Mouse (Mus musculus) hindbrain, embryonic 10.5 days (tissue): ENCODE data around the gene Stpg4. TPM values are rescaled to one million over a fixed set of nuclear protein-coding genes. Genes with fewer than 3 reads are reported as not detected.

ENCODE experiments used
- DNase-seq: peaks from one replicate; pipeline ENCODE4 v3.0.0-alpha.2; 2017; ENCODE audit warnings: low spot score
- H3K27ac ChIP-seq: fragments of 300-500 bp; sonication (generic); 2 replicates; pipeline ENCODE4 v1.5.1; 2016; ENCODE audit warnings: mild to moderate bottlenecking, moderate library complexity
- H3K27me3 ChIP-seq: fragments of 300-500 bp; sonication (generic); 2 replicates; pipeline ENCODE4 v1.6.1; 2016; ENCODE audit warnings: mild to moderate bottlenecking; ENCODE audit not compliant: poor library complexity, insufficient read depth, severe bottlenecking
- H3K36me3 ChIP-seq: fragments of 300-500 bp; sonication (generic); 2 replicates; pipeline ENCODE4 v1.6.1; 2016; ENCODE audit warnings: mild to moderate bottlenecking, moderate library complexity
- H3K4me1 ChIP-seq: fragments of 300-500 bp; sonication (generic); replicated peaks from 2 replicates; pipeline ENCODE4 v1.6.1; 2016; ENCODE audit warnings: mild to moderate bottlenecking
- H3K4me3 ChIP-seq: fragments of 300-500 bp; sonication (generic); 2 replicates; pipeline ENCODE4 v1.5.1; 2016; ENCODE audit warnings: mild to moderate bottlenecking, moderate library complexity
- H3K9me3 ChIP-seq: fragments of 300-500 bp; sonication (generic); 2 replicates; pipeline ENCODE4 v1.6.1; 2016; ENCODE audit warnings: mild to moderate bottlenecking, moderate library complexity
- WGBS: fragments of 180-500 bp; shearing (Covaris S2); methylation state at CpG from one replicate; pipeline ENCODE4 v1.1.7; 2016; 5-methylcytosine and 5-hydroxymethylcytosine counted together
- polyA plus RNA-seq: library from polyadenylated mRNA; unstranded; fragments of >200 nt; fragmentation: Nextera tagmentation; extraction: Ambion mirVana; gene quantifications from 2 replicates; pipeline ENCODE4 v1.2.1, GENCODE M21; 2016

The Stpg4 gene
- not detected in 2 replicates for polyA plus RNA-seq

DNA sequence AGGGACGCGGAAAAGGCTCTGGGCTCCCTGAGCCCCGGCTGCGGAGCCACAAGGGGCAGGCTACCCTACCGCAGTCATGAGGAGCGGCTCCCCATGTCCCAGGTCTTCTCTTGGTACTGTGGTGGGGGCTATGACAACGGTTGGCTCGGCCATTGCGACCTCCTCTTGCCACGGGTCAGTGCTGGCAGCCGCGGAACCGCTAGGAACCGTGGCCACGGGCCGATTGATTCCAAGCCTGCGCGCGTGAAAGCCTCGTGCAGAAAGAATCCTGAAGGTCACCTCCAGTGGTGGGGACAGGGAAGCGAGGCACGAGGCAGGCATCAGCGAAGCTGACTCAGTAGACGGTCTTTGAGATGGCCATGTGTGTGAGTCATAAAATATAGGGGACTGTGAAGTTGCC is at the start of gene Stpg4:
Gene Stpg4, minus strand, starts transcription at position 231 of the 400 bp plus-strand sequence.
- Histone ChIP-seq H3K27me3 (no peaks in the 10 kb centered on the region), H3K4me1 (peaks cover 5% of the 10 kb centered on the region), H3K4me3 (no peak within 1 kb of the TSS), H3K27ac (no peak within 1 kb of the TSS), H3K9me3 (no peaks in the 10 kb centered on the region), H3K36me3 (peaks cover 51% of the 10 kb centered on the region)
- WGBS = 51% methylated on average over 24 of the region's 24 CpGs
- DNase-seq = peak; percentile 18

DNA sequence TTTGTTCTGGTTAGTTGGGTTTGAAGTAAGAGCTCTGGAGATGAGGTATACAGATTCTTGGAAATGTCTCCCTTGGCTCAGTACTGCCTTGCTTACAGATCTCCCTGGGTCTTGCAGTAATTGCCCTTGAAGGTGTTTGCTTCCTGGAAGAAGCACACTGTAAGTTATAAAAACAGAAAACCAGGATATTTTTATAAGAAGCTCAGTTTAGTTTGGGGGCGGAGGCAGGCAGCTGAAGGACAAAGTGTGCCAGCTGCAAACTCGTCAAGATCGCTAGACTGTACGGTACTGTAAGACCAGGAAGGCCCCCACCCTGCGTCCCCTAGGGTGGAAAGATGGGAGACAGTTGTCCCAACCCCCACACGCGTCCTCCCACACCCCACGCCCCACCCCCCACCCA is 47.8 kb upstream of the Stpg4 start:
- 62% methylated on average over 8 of the region's 8 CpGs for WGBS
- H3K4me1 ChIP-seq = peaks cover 43% of the 10 kb centered on the region
- H3K27ac ChIP-seq = no peak overlapping the region
- no peaks in the 10 kb centered on the region for H3K36me3 ChIP-seq
- no peak for DNase-seq
- peaks cover 49% of the 10 kb centered on the region for H3K27me3 ChIP-seq
- no peak overlapping the region for H3K4me3 ChIP-seq
- no peaks in the 10 kb centered on the region for H3K9me3 ChIP-seq

DNA sequence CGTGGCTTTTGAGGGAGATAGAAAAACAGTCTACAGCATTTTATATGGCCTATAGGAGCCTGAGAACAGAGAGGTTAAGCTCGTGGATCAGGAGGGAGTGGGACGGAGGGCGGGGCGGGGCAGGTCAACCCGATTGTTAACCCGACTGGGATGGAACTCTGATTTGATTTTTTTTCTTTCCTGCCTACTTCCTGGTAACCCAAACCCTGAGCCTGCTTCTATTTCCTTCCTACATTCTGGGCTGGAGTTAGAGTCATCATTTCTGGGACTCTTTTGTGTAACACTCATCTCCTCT is 46.9 kb upstream of the Stpg4 start:
- Histone ChIP-seq H3K36me3 (no peaks in the 10 kb centered on the region), H3K4me3 (peak overlapping the region; percentile 53), H3K27ac (peak overlapping the region; percentile 62), H3K27me3 (peaks cover 51% of the 10 kb centered on the region), H3K9me3 (no peaks in the 10 kb centered on the region), H3K4me1 (peaks cover 45% of the 10 kb centered on the region)
- 2% methylated on average over 7 of the region's 7 CpGs for WGBS
- no peak for DNase-seq

DNA sequence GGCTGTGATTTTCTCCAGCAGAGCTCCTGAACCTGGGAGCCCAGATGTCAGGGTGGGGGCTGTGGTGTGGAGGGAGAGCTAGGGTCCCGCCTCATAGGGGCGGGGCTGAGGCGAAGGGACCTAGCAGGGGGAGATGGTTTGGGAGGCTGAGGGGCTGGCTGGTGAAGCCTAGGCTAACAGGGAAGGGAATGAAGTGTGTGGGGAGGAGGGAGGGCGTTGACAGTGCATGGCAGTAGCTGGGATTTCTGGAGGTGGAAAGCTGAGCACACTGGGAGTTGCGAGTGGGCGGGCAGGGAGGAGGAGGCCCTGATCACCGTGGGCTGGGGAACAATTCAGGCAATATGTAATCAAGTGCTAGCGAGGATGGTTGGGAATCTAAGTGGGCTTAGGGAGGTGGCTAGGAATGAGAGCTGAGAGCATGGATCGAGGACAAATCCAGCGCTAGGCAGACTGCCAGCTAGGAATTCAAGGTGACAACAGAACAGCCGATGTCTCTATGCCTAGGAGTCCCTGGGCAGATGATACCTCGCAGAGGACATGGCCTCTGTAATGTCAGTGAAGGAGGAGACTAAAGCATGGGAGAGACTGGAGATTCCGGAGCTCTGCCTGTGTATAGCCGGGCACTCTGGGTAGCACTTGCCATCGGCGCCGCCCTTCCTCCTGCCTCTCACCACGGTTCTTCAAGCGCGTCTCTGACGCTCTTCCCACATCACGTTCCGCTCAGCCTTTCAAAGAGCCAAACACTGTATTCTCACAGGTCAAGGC is 46.4 kb upstream of the Stpg4 start:
- WGBS = under 1% methylated on average over 23 of the region's 23 CpGs
- peak overlapping the region; percentile 53 for H3K4me3 ChIP-seq
- H3K4me1 ChIP-seq = peaks cover 45% of the 10 kb centered on the region
- H3K9me3 ChIP-seq = no peaks in the 10 kb centered on the region
- DNase-seq = peak; percentile 51
- H3K27me3 ChIP-seq = peaks cover 51% of the 10 kb centered on the region
- no peaks in the 10 kb centered on the region for H3K36me3 ChIP-seq
- H3K27ac ChIP-seq = peak overlapping the region; percentile 62

DNA sequence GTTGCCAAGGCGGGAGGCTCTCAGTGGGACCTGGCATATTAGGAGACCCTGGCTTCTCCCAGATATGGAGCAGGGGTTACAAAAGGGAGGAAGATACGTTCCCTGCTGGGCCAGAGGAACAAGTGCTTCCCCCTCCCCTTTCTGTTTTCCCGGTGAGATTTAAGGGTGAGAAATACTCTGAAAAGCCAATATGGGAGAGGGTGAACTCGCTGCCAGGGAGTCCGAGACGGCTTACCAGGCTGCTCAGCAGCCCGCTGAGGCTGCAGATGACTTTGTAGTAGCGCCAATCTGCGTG is 45.8 kb upstream of the Stpg4 start:
- 7% methylated on average over 9 of the region's 9 CpGs for WGBS
- peak; percentile 33 for DNase-seq
- H3K36me3 ChIP-seq = no peaks in the 10 kb centered on the region
- H3K9me3 ChIP-seq = no peaks in the 10 kb centered on the region
- peak overlapping the region; percentile 62; the same call in 1 of the 2 replicates for H3K27ac ChIP-seq
- peaks cover 51% of the 10 kb centered on the region for H3K27me3 ChIP-seq
- peak overlapping the region; percentile 53 for H3K4me3 ChIP-seq
- peaks cover 42% of the 10 kb centered on the region for H3K4me1 ChIP-seq

DNA sequence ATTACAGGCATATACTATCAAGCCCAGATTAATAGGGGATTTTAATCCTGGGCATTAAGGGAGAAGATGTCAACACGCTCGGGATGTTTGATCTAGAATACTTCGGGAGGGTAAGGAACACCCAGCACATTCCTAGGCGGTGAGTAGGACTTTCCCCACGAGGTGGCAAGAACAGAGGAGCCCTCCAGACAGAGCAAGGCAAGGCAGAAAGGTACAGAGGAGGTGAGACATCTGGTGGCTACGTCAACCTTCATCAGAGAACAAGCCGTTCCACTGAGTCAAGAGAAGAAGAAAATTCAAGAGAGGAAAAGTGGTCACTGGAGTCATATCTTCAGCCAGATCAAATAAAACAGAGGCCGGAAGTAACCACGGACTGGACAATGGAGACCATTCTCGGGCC is 45.3 kb upstream of the Stpg4 start:
- WGBS = 59% methylated on average over 10 of the region's 10 CpGs
- H3K4me3 ChIP-seq = no peak overlapping the region
- H3K27me3 ChIP-seq = peaks cover 51% of the 10 kb centered on the region
- DNase-seq = no peak
- no peak overlapping the region for H3K27ac ChIP-seq
- H3K4me1 ChIP-seq = peaks cover 37% of the 10 kb centered on the region
- H3K36me3 ChIP-seq = no peaks in the 10 kb centered on the region
- no peaks in the 10 kb centered on the region for H3K9me3 ChIP-seq

DNA sequence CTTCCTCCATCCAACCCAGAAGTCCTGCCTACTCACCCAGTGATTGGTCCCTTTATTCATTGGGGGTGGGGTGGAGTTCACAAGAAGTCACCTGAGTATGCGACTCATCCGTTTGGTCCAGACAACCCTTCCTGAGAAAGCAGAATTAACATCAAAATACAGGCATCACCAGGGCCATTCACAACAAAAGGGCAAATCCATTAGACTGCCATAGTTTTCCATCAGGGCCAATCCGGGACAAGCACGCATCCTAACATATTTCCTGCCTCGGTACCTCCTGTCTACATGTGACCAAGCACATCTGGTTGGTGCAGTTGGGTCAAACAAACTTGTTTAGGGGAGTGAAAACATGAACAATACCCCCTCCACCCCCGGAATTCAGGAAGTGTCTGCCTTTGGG is 44.1 kb upstream of the Stpg4 start:
- no peaks in the 10 kb centered on the region for H3K9me3 ChIP-seq
- no peak for DNase-seq
- H3K4me1 ChIP-seq = peaks cover 34% of the 10 kb centered on the region
- H3K4me3 ChIP-seq = no peak overlapping the region
- H3K27me3 ChIP-seq = peaks cover 51% of the 10 kb centered on the region
- 60% methylated on average over 6 of the region's 6 CpGs for WGBS
- H3K27ac ChIP-seq = no peak overlapping the region
- no peaks in the 10 kb centered on the region for H3K36me3 ChIP-seq

DNA sequence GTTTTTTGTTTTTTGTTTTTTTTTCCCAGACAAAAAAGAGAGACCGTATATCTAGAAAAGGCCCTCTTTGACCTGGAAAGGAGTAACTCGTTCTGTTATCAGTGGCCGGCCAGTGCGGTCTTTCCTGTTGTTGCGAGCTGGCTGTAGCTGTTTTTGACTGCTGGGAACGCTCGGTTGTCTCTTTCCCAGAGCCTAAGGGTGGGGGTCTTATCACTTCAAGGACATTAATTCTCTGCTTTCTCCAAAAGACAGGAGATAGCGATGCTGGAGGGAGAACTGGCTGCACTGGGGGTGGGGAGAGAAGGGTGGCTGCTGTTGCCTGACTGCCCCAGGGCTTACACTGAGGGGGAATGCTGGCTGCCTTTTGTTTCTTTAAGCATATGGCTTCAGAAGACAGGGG is 43.3 kb upstream of the Stpg4 start:
- no peak for DNase-seq
- peaks cover 34% of the 10 kb centered on the region for H3K4me1 ChIP-seq
- H3K9me3 ChIP-seq = no peaks in the 10 kb centered on the region
- H3K27ac ChIP-seq = no peak overlapping the region
- peaks cover 46% of the 10 kb centered on the region for H3K27me3 ChIP-seq
- no peaks in the 10 kb centered on the region for H3K36me3 ChIP-seq
- no peak overlapping the region for H3K4me3 ChIP-seq
- WGBS = 61% methylated on average over 8 of the region's 8 CpGs

DNA sequence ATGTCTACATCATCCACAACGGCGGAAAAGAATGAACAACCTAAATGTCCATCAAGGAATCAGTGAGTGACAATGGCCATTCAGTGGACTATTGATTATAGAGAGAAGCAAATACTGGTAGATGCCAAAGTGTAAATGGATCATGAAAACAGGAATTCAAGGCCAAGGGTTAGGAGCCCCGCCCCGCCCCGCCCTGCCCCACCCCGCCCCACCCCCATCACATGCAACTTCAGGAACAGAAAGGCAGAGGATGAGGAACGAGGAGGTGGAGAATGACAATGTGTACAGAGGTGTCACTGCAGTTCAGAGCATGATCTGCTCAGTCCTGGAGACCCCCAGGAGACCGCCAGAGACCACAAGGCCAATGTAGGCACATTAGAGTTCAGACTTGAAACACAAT is 42.7 kb upstream of the Stpg4 start:
- 70% methylated on average over 8 of the region's 8 CpGs for WGBS
- Histone ChIP-seq H3K4me1 (peaks cover 31% of the 10 kb centered on the region), H3K4me3 (no peak overlapping the region), H3K9me3 (no peaks in the 10 kb centered on the region), H3K36me3 (no peaks in the 10 kb centered on the region), H3K27ac (no peak overlapping the region), H3K27me3 (peaks cover 41% of the 10 kb centered on the region)
- DNase-seq = no peak

DNA sequence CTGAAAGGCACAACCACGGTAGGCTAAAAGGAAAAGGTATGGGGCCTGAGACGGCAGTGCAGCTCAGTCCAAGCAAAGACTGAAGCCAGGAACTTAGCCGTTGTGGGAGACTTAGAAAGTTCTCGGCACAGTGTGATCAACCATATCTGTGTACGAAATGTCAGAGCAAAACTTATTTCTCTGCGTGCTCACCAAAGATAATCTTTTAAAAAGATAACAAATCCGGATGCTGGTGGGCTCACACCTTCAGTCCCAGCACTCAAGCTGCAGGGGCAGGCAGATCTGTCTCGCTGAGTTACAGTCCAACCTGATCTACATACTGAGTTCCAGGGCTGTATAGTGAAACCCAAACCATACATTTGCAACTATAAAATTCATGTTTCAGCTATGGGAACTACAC is 41.9 kb upstream of the Stpg4 start:
- no peak overlapping the region for H3K4me3 ChIP-seq
- no peak for DNase-seq
- H3K4me1 ChIP-seq = peaks cover 22% of the 10 kb centered on the region
- whole genome bisulfite sequencing = 84% methylated on average over 8 of the region's 8 CpGs
- no peaks in the 10 kb centered on the region for H3K9me3 ChIP-seq
- H3K27me3 ChIP-seq = peaks cover 32% of the 10 kb centered on the region
- no peak overlapping the region for H3K27ac ChIP-seq
- H3K36me3 ChIP-seq = no peaks in the 10 kb centered on the region

DNA sequence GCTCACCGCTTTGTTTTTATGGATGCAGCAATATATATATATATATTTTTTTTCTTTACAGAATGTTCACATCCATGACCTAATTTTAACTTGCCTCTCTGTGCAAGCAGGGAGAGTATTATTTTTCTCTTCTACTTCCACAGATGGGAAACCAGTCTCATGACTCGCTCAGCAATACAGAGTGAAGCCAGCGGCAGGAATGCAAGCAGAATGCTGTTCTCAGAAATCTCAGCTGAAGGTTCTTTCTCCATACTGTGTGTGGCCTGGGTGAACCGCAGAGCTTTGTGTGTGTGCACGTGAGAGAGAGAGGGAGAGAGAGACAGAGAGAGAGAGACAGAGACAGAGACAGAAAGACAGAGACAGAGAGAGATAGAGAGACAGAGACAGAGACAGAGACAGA is 41.1 kb upstream of the Stpg4 start:
- Histone ChIP-seq H3K36me3 (no peaks in the 10 kb centered on the region), H3K9me3 (no peaks in the 10 kb centered on the region), H3K4me3 (no peak overlapping the region), H3K27ac (no peak overlapping the region), H3K4me1 (peaks cover 14% of the 10 kb centered on the region), H3K27me3 (peaks cover 25% of the 10 kb centered on the region)
- 88% methylated on average over 5 of the region's 5 CpGs for WGBS
- DNase-seq = no peak

DNA sequence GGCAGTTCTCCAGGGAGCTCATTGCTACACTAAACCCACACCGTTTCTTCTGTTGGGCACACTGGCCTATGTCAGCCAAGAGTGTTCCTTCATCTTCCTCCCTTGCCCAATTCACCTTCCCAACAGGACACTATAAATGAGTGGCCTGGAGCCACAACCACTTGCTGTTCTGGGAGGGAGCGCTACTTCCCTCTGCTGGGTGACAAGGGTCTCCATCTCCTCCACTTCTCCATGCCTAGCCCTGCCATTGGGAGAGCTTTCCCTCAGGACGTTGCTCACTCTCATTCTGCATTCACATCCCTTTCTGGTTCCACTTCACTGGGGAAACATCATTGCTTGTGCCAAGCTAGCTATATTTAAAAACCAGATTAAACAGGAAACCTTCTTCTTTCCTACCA is 34.0 kb upstream of the Stpg4 start:
- WGBS = 47% methylated on average over 3 of the region's 3 CpGs
- Histone ChIP-seq H3K27me3 (peaks cover 13% of the 10 kb centered on the region), H3K4me3 (no peak overlapping the region), H3K4me1 (peaks cover 55% of the 10 kb centered on the region), H3K27ac (peak overlapping the region; percentile 5; the same call in 1 of the 2 replicates), H3K36me3 (no peaks in the 10 kb centered on the region), H3K9me3 (no peaks in the 10 kb centered on the region)
- DNase-seq = no peak

DNA sequence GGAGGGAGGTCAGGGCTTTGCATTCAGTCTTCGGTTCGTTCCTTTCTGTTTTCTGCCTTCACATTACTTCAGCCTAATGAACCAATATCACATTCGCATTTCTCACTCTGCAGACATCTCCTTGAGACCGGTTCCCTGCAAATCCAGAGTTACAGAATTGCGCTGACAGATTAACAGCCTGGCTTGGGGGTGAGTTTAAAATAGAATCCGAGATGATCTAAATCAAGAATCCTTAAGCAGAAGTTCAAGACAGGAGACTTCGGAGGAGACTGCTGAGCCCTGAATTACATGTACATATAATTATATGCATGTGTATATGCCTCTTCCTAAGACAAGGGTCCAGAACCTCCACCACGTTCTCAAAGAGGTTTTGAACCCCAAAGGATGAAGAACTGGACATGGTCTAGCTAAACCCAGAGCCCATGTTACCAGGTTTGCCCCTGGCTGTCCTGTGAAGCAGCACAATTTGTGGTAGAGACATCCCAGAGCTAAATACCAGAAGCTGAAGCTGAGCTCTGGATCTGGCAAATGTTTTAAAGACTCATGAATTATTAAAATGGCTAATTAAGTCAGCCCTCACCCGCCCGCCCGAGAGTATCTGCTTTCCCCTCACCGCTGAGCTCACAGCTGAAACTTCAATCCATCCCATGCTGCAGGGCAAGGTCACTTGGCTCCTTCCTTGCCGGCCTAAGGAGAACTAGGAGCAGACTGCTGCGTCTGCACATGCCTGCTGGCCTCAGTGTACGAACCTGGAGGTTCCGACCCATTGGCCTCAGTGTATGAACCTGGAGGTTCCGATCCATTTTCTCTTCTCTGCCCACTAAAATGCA is 33.3 kb upstream of the Stpg4 start:
- Histone ChIP-seq H3K27me3 (peaks cover 13% of the 10 kb centered on the region), H3K9me3 (no peaks in the 10 kb centered on the region), H3K4me1 (peaks cover 55% of the 10 kb centered on the region), H3K27ac (peak overlapping the region; percentile 78), H3K36me3 (no peaks in the 10 kb centered on the region), H3K4me3 (peak overlapping the region; percentile 32)
- DNase-seq = peak; percentile 42
- WGBS = 23% methylated on average over 17 of the region's 17 CpGs
